Mouse (Mus musculus) lung, adult 2 months (tissue): ENCODE measurements at regions not wholly inside any gene's neighbourhood (a gene's known extent, or its start where the extent isn't known, plus 50 kb on each side); places are given as distances from the start of the nearest gene placed in this dataset.

Experiments used
- DNase-seq: peaks from one replicate; pipeline ENCODE4 v3.0.0; 2022
- H3K4me1 ChIP-seq: fragments of 200-500 bp; 2 replicates; pipeline ENCODE4 v1.6.1; 2011; ENCODE audit warnings: low read length; ENCODE audit not compliant: control insufficient read depth, insufficient read depth
- H3K4me3 ChIP-seq: fragments of 200-500 bp; replicated peaks from 2 replicates; pipeline ENCODE3; 2011; ENCODE audit warnings: low read depth, mild to moderate bottlenecking, control low read depth, low read length; ENCODE audit errors: extremely low read depth
- CTCF ChIP-seq: fragments of 200-500 bp; IDR thresholded peaks from 2 replicates; pipeline ENCODE4 v1.5.1; 2011; ENCODE audit warnings: mild to moderate bottlenecking, low read length, control low read depth; ENCODE audit not compliant: insufficient read depth
- POLR2A ChIP-seq: fragments of 200-500 bp; IDR thresholded peaks from 2 replicates; pipeline ENCODE4 v1.6.1; 2011; ENCODE audit warnings: low read depth, mild to moderate bottlenecking, control low read depth, low read length, borderline replicate concordance; ENCODE audit errors: extremely low read depth
- WGBS: fragments of 180-500 bp; shearing (Covaris S2); methylation state at CpG from one replicate; pipeline ENCODE4 v1.1.7; 2018; 5-methylcytosine and 5-hydroxymethylcytosine counted together

GRCm38 (mm10) chr5:47322511-47323167 is 660.3 kb upstream of the Slit2 start:
- no peak for TF ChIP-seq POLR2A
- TF ChIP-seq CTCF, result no peak
- Histone ChIP-seq H3K4me1 (no peaks in the 10 kb centered on the region), H3K4me3 (no peak overlapping the region)
- DNase-seq, result no peak
- 60% methylated on average over 2 of the region's 2 CpGs for WGBS

- TF ChIP-seq CTCF (no peak), POLR2A (no peak)
- H3K4me3 ChIP-seq, result no peak overlapping the region
- no peaks in the 10 kb centered on the region for H3K4me1 ChIP-seq
- DNase-seq, result no peak
- WGBS, result 62% methylated on average over 3 of the region's 3 CpGs
These were observed 648.6 kb upstream of the Slit2 start for GRCm38 (mm10) chr5:47334299-47334698.

GRCm38 (mm10) chr5:47336511-47336910 is 646.4 kb upstream of the Slit2 start:
- no peak for DNase-seq
- Histone ChIP-seq H3K4me1 (no peaks in the 10 kb centered on the region), H3K4me3 (no peak overlapping the region)
- TF ChIP-seq POLR2A (no peak), CTCF (no peak)
- WGBS, result 53% methylated on average over 1 of the region's 1 CpGs

DNA sequence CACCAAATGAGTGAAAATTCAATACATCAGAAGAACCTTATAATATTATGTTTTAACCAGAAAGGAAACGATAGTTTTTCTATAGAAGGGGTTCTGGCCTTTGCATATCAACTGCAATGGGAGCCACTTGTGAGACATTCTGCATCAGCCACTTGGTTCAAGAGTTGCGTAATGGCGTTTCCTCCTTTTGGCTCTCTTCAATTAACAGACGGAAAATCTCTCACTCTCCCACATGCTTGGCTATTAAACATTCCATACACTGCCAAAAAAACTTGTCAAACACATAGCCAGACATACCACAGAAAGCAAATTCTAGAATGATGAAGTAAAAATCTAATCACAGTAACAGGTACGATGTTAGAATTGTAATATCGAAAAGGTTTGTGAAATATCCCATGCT is 643.1 kb upstream of the Slit2 start:
- no peak for TF ChIP-seq CTCF
- TF ChIP-seq POLR2A, result no peak
- 52% methylated on average over 6 of the region's 6 CpGs for WGBS
- DNase-seq, result no peak
- Histone ChIP-seq H3K4me1 (no peaks in the 10 kb centered on the region), H3K4me3 (no peak overlapping the region)

- 90% methylated on average over 4 of the region's 4 CpGs for WGBS
- H3K4me1 ChIP-seq, result no peaks in the 10 kb centered on the region
- TF ChIP-seq CTCF, result no peak
- no peak for TF ChIP-seq POLR2A
- no peak for DNase-seq
- no peak overlapping the region for H3K4me3 ChIP-seq
These were observed 612.8 kb upstream of the Slit2 start for GRCm38 (mm10) chr5:47370184-47370583.

GRCm38 (mm10) chr5:47385930-47386329 is 597.0 kb upstream of the Slit2 start:
- no peak for DNase-seq
- Histone ChIP-seq H3K4me1 (no peaks in the 10 kb centered on the region), H3K4me3 (no peak overlapping the region)
- TF ChIP-seq CTCF (no peak), POLR2A (no peak)
- 76% methylated on average over 1 of the region's 1 CpGs for WGBS

GRCm38 (mm10) chr5:47386750-47387149 is 596.2 kb upstream of the Slit2 start:
- Histone ChIP-seq H3K4me3 (no peak overlapping the region), H3K4me1 (no peaks in the 10 kb centered on the region)
- WGBS, result 54% methylated on average over 5 of the region's 5 CpGs
- no peak for DNase-seq
- TF ChIP-seq CTCF, result no peak
- TF ChIP-seq POLR2A, result no peak

GRCm38 (mm10) chr5:47390735-47391134 is 592.2 kb upstream of the Slit2 start:
- DNase-seq, result no peak
- TF ChIP-seq CTCF, result no peak
- no peak for TF ChIP-seq POLR2A
- 71% methylated on average over 2 of the region's 2 CpGs for WGBS
- no peak overlapping the region for H3K4me3 ChIP-seq
- H3K4me1 ChIP-seq, result no peaks in the 10 kb centered on the region

GRCm38 (mm10) chr5:47396874-47397273 is 586.1 kb upstream of the Slit2 start:
- 81% methylated on average over 9 of the region's 9 CpGs for WGBS
- no peak for DNase-seq
- Histone ChIP-seq H3K4me3 (no peak overlapping the region), H3K4me1 (no peaks in the 10 kb centered on the region)
- no peak for TF ChIP-seq CTCF

DNA sequence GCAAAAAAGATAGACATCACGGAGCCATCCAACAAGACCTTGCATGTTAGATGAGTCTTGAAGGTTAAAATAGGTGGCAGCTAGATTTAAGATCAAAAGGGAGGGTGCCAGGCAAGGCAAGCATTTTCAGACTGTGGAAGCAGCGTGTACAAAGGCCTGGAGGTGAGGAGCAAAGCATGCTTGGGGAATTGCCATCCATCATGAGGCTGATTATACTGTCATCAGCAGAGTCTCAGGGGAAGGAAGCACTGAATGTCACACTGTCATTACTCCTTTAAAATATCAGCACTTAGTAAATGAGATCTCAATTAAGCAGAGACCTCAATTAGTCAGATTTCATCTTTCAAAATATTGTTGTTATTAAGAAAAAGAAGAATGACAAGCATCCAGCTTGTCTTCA is 561.0 kb upstream of the Slit2 start:
- Histone ChIP-seq H3K4me1 (no peaks in the 10 kb centered on the region), H3K4me3 (no peak overlapping the region)
- DNase-seq, result no peak
- no peak for TF ChIP-seq POLR2A
- TF ChIP-seq CTCF, result no peak
- 80% methylated on average over 2 of the region's 2 CpGs for WGBS

GRCm38 (mm10) chr5:47426040-47426439 is 556.9 kb upstream of the Slit2 start:
- TF ChIP-seq CTCF (no peak), POLR2A (no peak)
- DNase-seq, result no peak
- H3K4me1 ChIP-seq, result no peaks in the 10 kb centered on the region
- WGBS, result 91% methylated on average over 4 of the region's 4 CpGs
- H3K4me3 ChIP-seq, result no peak overlapping the region
